Mouse (Mus musculus) kidney, adult 2 months (tissue): ENCODE data around the gene Brap. TPM values are rescaled to one million over a fixed set of nuclear protein-coding genes. Genes with fewer than 3 reads are reported as not detected.

Experiments used
- DNase-seq: peaks from one replicate; pipeline ENCODE4 v3.0.0; 2021
- H3K27ac ChIP-seq: fragments of 200-500 bp; 2 replicates; pipeline ENCODE4 v1.5.1; 2012; ENCODE audit warnings: low read depth, low read length, control low read depth, inconsistent platforms; ENCODE audit not compliant: insufficient read depth
- H3K27me3 ChIP-seq: fragments of 200-500 bp; replicated peaks from 2 replicates; pipeline ENCODE4 v1.6.1; 2012; ENCODE audit warnings: mild to moderate bottlenecking, moderate library complexity, low read length, inconsistent platforms; ENCODE audit not compliant: control insufficient read depth, insufficient read depth
- H3K36me3 ChIP-seq: fragments of 200-500 bp; 2 replicates; pipeline ENCODE4 v1.6.1; 2012; ENCODE audit warnings: mild to moderate bottlenecking, moderate library complexity, low read length, inconsistent platforms; ENCODE audit not compliant: control insufficient read depth, insufficient read depth
- H3K4me1 ChIP-seq: fragments of 200-500 bp; 2 replicates; pipeline ENCODE4 v1.6.1; 2011; ENCODE audit warnings: low read length; ENCODE audit not compliant: control insufficient read depth, insufficient read depth
- H3K4me3 ChIP-seq: fragments of 200-500 bp; 2 replicates; pipeline ENCODE4 v1.5.1; 2011; ENCODE audit warnings: mild to moderate bottlenecking, low read depth, low read length, control low read depth; ENCODE audit not compliant: insufficient read depth
- CTCF ChIP-seq: fragments of 200-500 bp; conservative IDR thresholded peaks from 2 replicates; pipeline ENCODE4 v1.5.1; 2011; ENCODE audit warnings: low read depth, mild to moderate bottlenecking, control low read depth, low read length, moderate library complexity, mixed read lengths; ENCODE audit not compliant: insufficient read depth, insufficient read length
- POLR2A ChIP-seq: fragments of 200-500 bp; IDR thresholded peaks from one replicate; pipeline ENCODE4 v1.6.1; 2011; ENCODE audit warnings: low read depth, low read length, control low read depth
- WGBS: fragments of 180-500 bp; shearing (Covaris S2); methylation state at CpG from one replicate; pipeline ENCODE4 v1.1.7; 2018; 5-methylcytosine and 5-hydroxymethylcytosine counted together
- polyA plus RNA-seq: library from polyadenylated mRNA; depleted of rRNA; stranded (reverse); fragments of >200 nt; gene quantifications from 2 replicates; pipeline ENCODE4 v1.2.3, GENCODE M21; 2012

Brap gene
- polyA plus RNA-seq, 1 experiment, result 50.1 TPM

DNA sequence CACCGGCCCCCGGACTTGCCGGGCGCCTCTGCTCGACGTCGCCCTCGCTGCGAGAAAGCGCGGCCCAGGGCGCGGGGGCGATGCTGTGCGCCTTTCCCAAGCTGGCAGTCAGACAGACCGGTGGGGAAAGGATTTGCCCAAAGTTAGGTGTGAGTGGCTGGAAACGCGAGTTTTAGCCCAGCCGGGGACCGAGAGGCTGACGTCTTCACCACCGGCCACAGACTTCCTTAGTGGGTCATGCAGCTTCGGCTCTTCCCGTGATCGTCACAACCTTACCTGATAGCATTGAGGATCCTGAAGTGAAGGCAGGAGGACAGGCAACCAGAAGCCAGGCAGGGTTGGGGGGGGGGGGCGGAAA, 513 bp downstream of the Brap start:
- no peak for DNase-seq
- TF ChIP-seq POLR2A (no peak), CTCF (no peak)
- Histone ChIP-seq H3K4me1 (peaks cover 12% of the 10 kb centered on the region; the same call in 1 of the 2 replicates), H3K27ac (peak overlapping the region; percentile 79), H3K4me3 (peak overlapping the region; percentile 61), H3K36me3 (peaks cover 3% of the 10 kb centered on the region), H3K27me3 (no peaks in the 10 kb centered on the region)
- under 1% methylated on average over 26 of the region's 26 CpGs for WGBS

GRCm38 (mm10) chr5:121661494-121661893, 1.1 kb downstream of the Brap start:
- Histone ChIP-seq H3K27ac (peak overlapping the region; percentile 79), H3K4me3 (peak overlapping the region; percentile 61), H3K4me1 (peaks cover 16% of the 10 kb centered on the region), H3K36me3 (peaks cover 3% of the 10 kb centered on the region), H3K27me3 (no peaks in the 10 kb centered on the region)
- 39% methylated on average over 5 of the region's 5 CpGs for WGBS
- TF ChIP-seq CTCF (no peak), POLR2A (no peak)
- DNase-seq, result no peak

DNA sequence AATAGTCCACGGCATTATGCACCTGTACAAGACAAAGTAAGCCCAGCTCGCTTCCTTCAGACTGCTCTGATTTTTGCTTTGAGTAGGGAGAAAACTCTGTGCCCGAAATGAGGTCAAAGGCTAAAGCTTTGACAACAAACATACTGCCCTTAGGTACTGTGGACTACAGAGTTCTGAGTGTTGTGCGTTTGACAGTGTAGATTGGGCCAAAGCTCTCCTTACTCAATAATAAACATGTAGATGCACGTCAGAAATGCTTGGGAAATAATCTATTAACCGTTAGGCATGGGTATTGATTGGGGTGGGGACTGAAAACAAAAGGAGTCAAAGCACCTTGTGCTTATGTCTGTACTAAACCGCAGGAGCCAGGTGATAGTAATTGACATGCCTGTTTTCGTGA, 3.1 kb downstream of the Brap start:
- H3K36me3 ChIP-seq, result peaks cover 5% of the 10 kb centered on the region
- no peak overlapping the region; the same call in 1 of the 2 replicates for H3K27ac ChIP-seq
- H3K4me1 ChIP-seq, result peaks cover 25% of the 10 kb centered on the region
- TF ChIP-seq CTCF (no peak), POLR2A (no peak)
- WGBS, result 61% methylated on average over 8 of the region's 8 CpGs
- DNase-seq, result peak; percentile 34
- H3K27me3 ChIP-seq, result no peaks in the 10 kb centered on the region
- no peak overlapping the region for H3K4me3 ChIP-seq

- DNase-seq, result peak; percentile 29
- Histone ChIP-seq H3K4me1 (peaks cover 25% of the 10 kb centered on the region), H3K27me3 (no peaks in the 10 kb centered on the region), H3K36me3 (peaks cover 5% of the 10 kb centered on the region), H3K4me3 (no peak overlapping the region), H3K27ac (no peak overlapping the region)
- TF ChIP-seq POLR2A (no peak), CTCF (no peak)
- whole genome bisulfite sequencing, result 69% methylated on average over 6 of the region's 6 CpGs
These were observed 3.7 kb downstream of the Brap start for GRCm38 (mm10) chr5:121664078-121664477.

DNA sequence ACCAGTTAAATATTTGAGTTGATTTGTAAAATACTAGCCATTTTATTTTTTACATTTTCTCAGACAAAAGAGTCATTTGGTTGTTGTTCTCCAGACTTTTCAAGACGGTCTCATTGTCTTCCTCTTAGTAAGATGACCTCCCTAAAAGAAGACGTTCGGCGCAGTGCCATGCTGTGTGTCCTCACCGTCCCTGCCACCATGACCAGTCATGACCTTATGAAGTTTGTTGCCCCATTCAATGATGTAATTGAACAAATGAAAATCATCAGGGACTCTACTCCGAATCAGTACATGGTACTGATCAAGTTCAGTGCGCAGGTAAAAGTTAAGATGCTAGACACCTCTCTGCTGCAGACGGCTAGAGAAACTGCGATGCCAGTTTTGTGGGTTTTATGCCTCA, 4.6 kb downstream of the Brap start:
- H3K4me1 ChIP-seq, result peaks cover 20% of the 10 kb centered on the region
- DNase-seq, result no peak
- peaks cover 5% of the 10 kb centered on the region for H3K36me3 ChIP-seq
- H3K27ac ChIP-seq, result no peak overlapping the region
- no peak overlapping the region for H3K4me3 ChIP-seq
- 93% methylated on average over 9 of the region's 9 CpGs for WGBS
- no peak for TF ChIP-seq CTCF
- TF ChIP-seq POLR2A, result no peak
- H3K27me3 ChIP-seq, result no peaks in the 10 kb centered on the region

DNA sequence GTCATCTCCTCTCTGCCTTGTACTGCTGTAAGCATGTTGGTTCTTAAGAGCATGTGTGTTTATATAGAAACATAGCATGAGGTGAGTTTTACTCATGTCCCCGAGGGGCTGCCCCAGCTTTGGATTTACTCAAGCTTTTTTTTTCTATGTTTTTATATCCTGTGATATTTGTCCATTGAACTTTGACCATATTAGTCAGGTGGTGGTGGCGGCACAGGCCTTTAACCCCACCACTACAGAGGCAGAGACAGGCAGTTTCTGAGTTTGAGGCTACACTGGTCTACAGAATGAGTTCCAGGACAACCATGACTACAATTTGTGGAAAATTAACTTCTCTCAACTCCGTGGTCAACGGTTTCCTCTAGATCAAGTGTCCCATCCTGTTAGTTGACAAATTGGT, 6.7 kb downstream of the Brap start:
- Histone ChIP-seq H3K36me3 (peaks cover 5% of the 10 kb centered on the region), H3K4me3 (no peak overlapping the region), H3K4me1 (peaks cover 20% of the 10 kb centered on the region), H3K27ac (peak overlapping the region; percentile 56), H3K27me3 (no peaks in the 10 kb centered on the region)
- 51% methylated on average over 4 of the region's 4 CpGs for WGBS
- DNase-seq, result peak; percentile 77
- TF ChIP-seq POLR2A (no peak), CTCF (no peak)

DNA sequence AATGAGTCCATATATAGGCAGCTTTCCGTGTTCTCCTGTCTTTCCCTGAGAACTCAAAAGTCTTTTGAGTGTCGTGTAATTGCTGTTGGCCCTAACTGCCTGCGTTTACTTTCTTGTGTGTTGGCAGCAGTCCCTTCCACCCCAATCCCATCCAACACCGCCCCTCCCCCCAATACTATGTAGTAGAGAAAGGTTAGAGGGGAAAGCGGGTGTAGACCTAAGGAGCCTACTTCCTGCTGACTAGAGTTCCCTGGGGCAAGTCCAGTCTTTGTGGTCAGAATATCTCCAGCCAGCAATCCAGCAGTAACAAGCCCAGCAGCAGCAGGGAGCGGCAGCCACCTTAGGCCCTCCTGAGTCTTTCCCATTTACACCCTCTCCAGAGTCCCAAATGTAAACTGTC, 8.0 kb downstream of the Brap start:
- TF ChIP-seq POLR2A (no peak), CTCF (no peak)
- peaks cover 15% of the 10 kb centered on the region for H3K4me1 ChIP-seq
- H3K36me3 ChIP-seq, result peaks cover 5% of the 10 kb centered on the region
- DNase-seq, result peak; percentile 33
- H3K27me3 ChIP-seq, result no peaks in the 10 kb centered on the region
- H3K4me3 ChIP-seq, result no peak overlapping the region
- no peak overlapping the region for H3K27ac ChIP-seq
- WGBS, result 53% methylated on average over 6 of the region's 6 CpGs

DNA sequence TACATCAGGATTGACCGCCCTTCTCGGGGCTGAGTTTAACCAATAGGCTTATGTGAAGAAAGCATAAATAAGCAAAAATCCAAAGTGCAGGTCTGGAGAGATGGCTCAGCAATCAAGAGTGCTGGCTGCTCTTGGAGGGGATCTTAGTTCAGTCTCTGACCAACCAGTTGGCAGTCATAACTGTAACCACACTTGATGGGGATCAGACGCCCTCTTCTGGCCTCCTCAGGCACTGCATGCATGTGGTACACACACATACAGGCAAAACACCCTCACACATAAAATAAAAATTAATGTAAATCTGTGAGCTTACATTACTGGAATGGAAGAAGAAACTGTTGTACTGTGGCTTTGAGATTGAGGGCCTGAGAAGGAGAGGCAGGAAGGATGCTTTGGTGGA, 10.0 kb downstream of the Brap start:
- Histone ChIP-seq H3K4me1 (peaks cover 13% of the 10 kb centered on the region), H3K4me3 (no peak overlapping the region), H3K27ac (no peak overlapping the region), H3K36me3 (peaks cover 4% of the 10 kb centered on the region), H3K27me3 (no peaks in the 10 kb centered on the region)
- no peak for TF ChIP-seq POLR2A
- peak; percentile 74 for TF ChIP-seq CTCF
- peak; percentile 54 for DNase-seq
- 77% methylated on average over 3 of the region's 3 CpGs for WGBS
